Mouse (Mus musculus): ENCODE results near the gene 9330159F19Rik. TPM values are rescaled to one million over a fixed set of nuclear protein-coding genes. Genes with fewer than 3 reads are reported as not detected.

Gene 9330159F19Rik
- polyA plus RNA-seq, 1 experiment from 2014 or later, result 0.09 TPM

GRCm38 (mm10) chr10:29198642-29199041, 12.8 kb upstream of the 9330159F19Rik start, which contains the start of gene Gm49353:
Gene Gm49353, plus strand, starts transcription at chr10:29198954.
- Histone ChIP-seq H3K27ac (ENCODE audit: low read length) (no peak within 1 kb of the TSS), H3K4me1 (ENCODE audit: control insufficient read depth, insufficient read depth, low read length) (no peaks in the 10 kb centered on the region), H3K36me3 (ENCODE audit: control insufficient read depth, insufficient read depth) (no peaks in the 10 kb centered on the region), H3K4me2 (ENCODE audit: low read depth, low read length) (no peak within 1 kb of the TSS), H3K4me3 (ENCODE audit: low read length) (no peak within 1 kb of the TSS), H3K27me3 (ENCODE audit: control insufficient read depth, insufficient read depth, low read length) (no peaks in the 10 kb centered on the region), H3K9me3 (replicated peaks; ENCODE audit: control insufficient read depth, low read length) (peaks cover 7% of the 10 kb centered on the region), H3K9ac (ENCODE audit: low read length) (no peak within 1 kb of the TSS)
- WGBS, result 82% methylated on average over 7 of the region's 7 CpGs
- no peak for ATAC-seq (replicated peaks; ENCODE audit: extremely low read depth, insufficient read depth, low FRiP score)

- H3K27ac ChIP-seq (ENCODE audit: low read length), result no peak overlapping the region
- H3K27me3 ChIP-seq (ENCODE audit: control insufficient read depth, insufficient read depth, low read length), result no peaks in the 10 kb centered on the region
- H3K4me2 ChIP-seq (ENCODE audit: low read depth, low read length), result no peak overlapping the region
- no peaks in the 10 kb centered on the region for H3K4me1 ChIP-seq (ENCODE audit: control insufficient read depth, insufficient read depth, low read length)
- no peak overlapping the region for H3K9ac ChIP-seq (ENCODE audit: low read length)
- no peak for ATAC-seq (replicated peaks; ENCODE audit: extremely low read depth, insufficient read depth, low FRiP score)
- WGBS, result 64% methylated on average over 3 of the region's 3 CpGs
- H3K9me3 ChIP-seq (replicated peaks; ENCODE audit: control insufficient read depth, low read length), result peaks cover 7% of the 10 kb centered on the region
- H3K36me3 ChIP-seq (ENCODE audit: control insufficient read depth, insufficient read depth), result no peaks in the 10 kb centered on the region
- no peak overlapping the region for H3K4me3 ChIP-seq (ENCODE audit: low read length)
Measured at GRCm38 (mm10) chr10:29199835-29200234, 11.6 kb upstream of the 9330159F19Rik start.

- no peaks in the 10 kb centered on the region for H3K36me3 ChIP-seq (ENCODE audit: control insufficient read depth, insufficient read depth)
- H3K27me3 ChIP-seq (ENCODE audit: control insufficient read depth, insufficient read depth, low read length), result no peaks in the 10 kb centered on the region
- no peaks in the 10 kb centered on the region for H3K4me1 ChIP-seq (ENCODE audit: control insufficient read depth, insufficient read depth, low read length)
- ATAC-seq (replicated peaks; ENCODE audit: extremely low read depth, insufficient read depth, low FRiP score), result no peak
- H3K9me3 ChIP-seq (replicated peaks; ENCODE audit: control insufficient read depth, low read length), result peaks cover 7% of the 10 kb centered on the region
- no peak overlapping the region for H3K4me3 ChIP-seq (ENCODE audit: low read length)
- H3K9ac ChIP-seq (ENCODE audit: low read length), result no peak overlapping the region
- no peak overlapping the region for H3K4me2 ChIP-seq (ENCODE audit: low read depth, low read length)
- WGBS, result 77% methylated on average over 1 of the region's 1 CpGs
- H3K27ac ChIP-seq (ENCODE audit: low read length), result no peak overlapping the region
Measured at GRCm38 (mm10) chr10:29200609-29201008, 10.8 kb upstream of the 9330159F19Rik start.

- Histone ChIP-seq H3K9ac (ENCODE audit: low read length) (no peak overlapping the region), H3K4me1 (ENCODE audit: control insufficient read depth, insufficient read depth, low read length) (no peaks in the 10 kb centered on the region), H3K9me3 (replicated peaks; ENCODE audit: control insufficient read depth, low read length) (no peaks in the 10 kb centered on the region), H3K36me3 (ENCODE audit: control insufficient read depth, insufficient read depth) (no peaks in the 10 kb centered on the region), H3K4me3 (ENCODE audit: low read length) (no peak overlapping the region), H3K4me2 (ENCODE audit: low read depth, low read length) (no peak overlapping the region), H3K27ac (ENCODE audit: low read length) (no peak overlapping the region), H3K27me3 (ENCODE audit: control insufficient read depth, insufficient read depth, low read length) (no peaks in the 10 kb centered on the region)
- ATAC-seq (replicated peaks; ENCODE audit: extremely low read depth, insufficient read depth, low FRiP score), result no peak
Measured at GRCm38 (mm10) chr10:29206730-29207129, 4.7 kb upstream of the 9330159F19Rik start.

- Histone ChIP-seq H3K4me2 (ENCODE audit: low read depth, low read length) (no peak overlapping the region), H3K9ac (ENCODE audit: low read length) (no peak overlapping the region), H3K27ac (ENCODE audit: low read length) (no peak overlapping the region), H3K27me3 (ENCODE audit: control insufficient read depth, insufficient read depth, low read length) (no peaks in the 10 kb centered on the region), H3K4me3 (ENCODE audit: low read length) (no peak overlapping the region), H3K4me1 (ENCODE audit: control insufficient read depth, insufficient read depth, low read length) (no peaks in the 10 kb centered on the region), H3K36me3 (ENCODE audit: control insufficient read depth, insufficient read depth) (no peaks in the 10 kb centered on the region), H3K9me3 (replicated peaks; ENCODE audit: control insufficient read depth, low read length) (no peaks in the 10 kb centered on the region)
- no peak for ATAC-seq (replicated peaks; ENCODE audit: extremely low read depth, insufficient read depth, low FRiP score)
- 38% methylated on average over 3 of the region's 3 CpGs for WGBS
Measured at GRCm38 (mm10) chr10:29208735-29209134, 2.7 kb upstream of the 9330159F19Rik start.

- Histone ChIP-seq H3K9ac (ENCODE audit: low read length) (no peak overlapping the region), H3K9me3 (replicated peaks; ENCODE audit: control insufficient read depth, low read length) (no peaks in the 10 kb centered on the region), H3K4me1 (ENCODE audit: control insufficient read depth, insufficient read depth, low read length) (no peaks in the 10 kb centered on the region), H3K4me3 (ENCODE audit: low read length) (no peak overlapping the region), H3K4me2 (ENCODE audit: low read depth, low read length) (no peak overlapping the region), H3K27me3 (ENCODE audit: control insufficient read depth, insufficient read depth, low read length) (no peaks in the 10 kb centered on the region), H3K27ac (ENCODE audit: low read length) (no peak overlapping the region), H3K36me3 (ENCODE audit: control insufficient read depth, insufficient read depth) (no peaks in the 10 kb centered on the region)
- WGBS, result 62% methylated on average over 3 of the region's 3 CpGs
- no peak for ATAC-seq (replicated peaks; ENCODE audit: extremely low read depth, insufficient read depth, low FRiP score)
Measured at GRCm38 (mm10) chr10:29213534-29214100, 2.2 kb downstream of the 9330159F19Rik start.

GRCm38 (mm10) chr10:29216957-29217356, 5.6 kb downstream of the 9330159F19Rik start:
- 87% methylated on average over 1 of the region's 1 CpGs for WGBS
- no peaks in the 10 kb centered on the region for H3K36me3 ChIP-seq (ENCODE audit: control insufficient read depth, insufficient read depth)
- no peak for ATAC-seq (replicated peaks; ENCODE audit: extremely low read depth, insufficient read depth, low FRiP score)
- H3K27me3 ChIP-seq (ENCODE audit: control insufficient read depth, insufficient read depth, low read length), result no peaks in the 10 kb centered on the region
- H3K4me3 ChIP-seq (ENCODE audit: low read length), result no peak overlapping the region
- H3K9ac ChIP-seq (ENCODE audit: low read length), result no peak overlapping the region
- no peaks in the 10 kb centered on the region for H3K9me3 ChIP-seq (replicated peaks; ENCODE audit: control insufficient read depth, low read length)
- H3K4me1 ChIP-seq (ENCODE audit: control insufficient read depth, insufficient read depth, low read length), result no peaks in the 10 kb centered on the region
- H3K27ac ChIP-seq (ENCODE audit: low read length), result no peak overlapping the region
- no peak overlapping the region for H3K4me2 ChIP-seq (ENCODE audit: low read depth, low read length)

- 75% methylated on average over 2 of the region's 2 CpGs for WGBS
- no peaks in the 10 kb centered on the region for H3K9me3 ChIP-seq (replicated peaks; ENCODE audit: control insufficient read depth, low read length)
- H3K4me3 ChIP-seq (ENCODE audit: low read length), result no peak overlapping the region
- no peaks in the 10 kb centered on the region for H3K27me3 ChIP-seq (ENCODE audit: control insufficient read depth, insufficient read depth, low read length)
- H3K4me2 ChIP-seq (ENCODE audit: low read depth, low read length), result no peak overlapping the region
- ATAC-seq (replicated peaks; ENCODE audit: extremely low read depth, insufficient read depth, low FRiP score), result no peak
- no peaks in the 10 kb centered on the region for H3K36me3 ChIP-seq (ENCODE audit: control insufficient read depth, insufficient read depth)
- H3K27ac ChIP-seq (ENCODE audit: low read length), result no peak overlapping the region
- H3K4me1 ChIP-seq (ENCODE audit: control insufficient read depth, insufficient read depth, low read length), result no peaks in the 10 kb centered on the region
- H3K9ac ChIP-seq (ENCODE audit: low read length), result no peak overlapping the region
Measured at GRCm38 (mm10) chr10:29217451-29217850, 6.0 kb downstream of the 9330159F19Rik start.

GRCm38 (mm10) chr10:29225329-29225728, 13.9 kb downstream of the 9330159F19Rik start:
- Histone ChIP-seq H3K4me2 (ENCODE audit: low read depth, low read length) (no peak overlapping the region), H3K27ac (ENCODE audit: low read length) (no peak overlapping the region), H3K4me1 (ENCODE audit: control insufficient read depth, insufficient read depth, low read length) (no peaks in the 10 kb centered on the region), H3K27me3 (ENCODE audit: control insufficient read depth, insufficient read depth, low read length) (no peaks in the 10 kb centered on the region), H3K36me3 (ENCODE audit: control insufficient read depth, insufficient read depth) (no peaks in the 10 kb centered on the region), H3K9ac (ENCODE audit: low read length) (no peak overlapping the region), H3K4me3 (ENCODE audit: low read length) (no peak overlapping the region), H3K9me3 (replicated peaks; ENCODE audit: control insufficient read depth, low read length) (no peaks in the 10 kb centered on the region)
- WGBS, result 80% methylated on average over 4 of the region's 4 CpGs
- ATAC-seq (replicated peaks; ENCODE audit: extremely low read depth, insufficient read depth, low FRiP score), result no peak

All from heart, embryonic 16.5 days (tissue).